ENCODE assay signal across 8 mouse cellular contexts in genomic region chr17:87446767-87447611, GRCm38 (mm10). TPM values are rescaled to one million over a fixed set of nuclear protein-coding genes. Genes with fewer than 3 reads are reported as not detected.
DNase-seq lines count a peak whose midpoint lies in the region; ATAC-seq and TF ChIP-seq lines count a peak whose summit lies in the region.

Calm2 (minus strand) TSS chr17:87446935.

- peak; percentile 52 for TF ChIP-seq CTCF in liver, embryonic 14.5 days (IDR thresholded peaks at IDR 0.05; ENCODE audit: low read depth)
- TF ChIP-seq CTCF in stomach, postnatal 0 days (IDR thresholded peaks at IDR 0.05; ENCODE audit: low read depth): peak; percentile 62

- WGBS in forebrain, embryonic 10.5 days: under 1% methylated on average over 69 of the region's 69 CpGs
- WGBS in heart, embryonic 15.5 days: under 1% methylated on average over 69 of the region's 69 CpGs
- WGBS in liver, embryonic 14.5 days (ENCODE audit: insufficient replicate concordance): under 1% methylated on average over 67 of the region's 69 CpGs
- WGBS in neural tube, embryonic 11.5 days: under 1% methylated on average over 64 of the region's 69 CpGs
- WGBS in stomach, postnatal 0 days: under 1% methylated on average over 66 of the region's 69 CpGs

- H3K4me1 ChIP-seq in forebrain, embryonic 10.5 days: peaks cover 39% of the 10 kb centered on the region
- peaks cover 25% of the 10 kb centered on the region for H3K4me1 ChIP-seq in heart, embryonic 15.5 days (replicated peaks)
- peaks cover 30 to 31% of the 10 kb centered on the region in 2 experiments for H3K4me1 ChIP-seq in liver, embryonic 14.5 days (replicated peaks; ENCODE audit: control insufficient read depth in 2 of 2, insufficient read depth in 2 of 2, low read length in 1 of 2)
- peaks cover 21% of the 10 kb centered on the region for H3K4me1 ChIP-seq in neural tube, embryonic 11.5 days (ENCODE audit: control insufficient read depth, insufficient read depth, low read length)
- H3K4me1 ChIP-seq in stomach, postnatal 0 days (replicated peaks; ENCODE audit: control insufficient read depth, insufficient read depth): no peaks in the 10 kb centered on the region; the same call in 1 of the 2 replicates

- H3K9ac ChIP-seq in heart, embryonic 15.5 days: peak within 1 kb of the TSS; percentile 99
- peak within 1 kb of the TSS; percentile 99 for H3K9ac ChIP-seq in liver, embryonic 14.5 days (replicated peaks)
- H3K9ac ChIP-seq in neural tube, embryonic 11.5 days (ENCODE audit: low read length): peak within 1 kb of the TSS; percentile 99
- H3K9ac ChIP-seq in stomach, postnatal 0 days (ENCODE audit: low read length): peak within 1 kb of the TSS; percentile 96

- peaks cover 26% of the 10 kb centered on the region for H3K36me3 ChIP-seq in forebrain, embryonic 10.5 days (replicated peaks)
- peaks cover 3% of the 10 kb centered on the region; the same call in 1 of the 2 replicates for H3K36me3 ChIP-seq in heart, embryonic 15.5 days
- H3K36me3 ChIP-seq in liver, embryonic 14.5 days (replicated peaks; ENCODE audit: control insufficient read depth, insufficient read depth, low read depth): peaks cover 8% of the 10 kb centered on the region
- H3K36me3 ChIP-seq in neural tube, embryonic 11.5 days (ENCODE audit: control insufficient read depth, insufficient read depth, low read length): no peaks in the 10 kb centered on the region
- 0 out of 2 replicates have a peak, but pooled peaks cover 2% of the 10 kb centered on the region for H3K36me3 ChIP-seq in stomach, postnatal 0 days (ENCODE audit: control insufficient read depth, insufficient read depth, low read length)

- H3K27me3 ChIP-seq in forebrain, embryonic 10.5 days (ENCODE audit: poor library complexity, severe bottlenecking): no peaks in the 10 kb centered on the region
- H3K27me3 ChIP-seq in heart, embryonic 15.5 days: no peaks in the 10 kb centered on the region
- H3K27me3 ChIP-seq in liver, embryonic 14.5 days (ENCODE audit: control insufficient read depth, insufficient read depth, low read length): no peaks in the 10 kb centered on the region
- H3K27me3 ChIP-seq in neural tube, embryonic 11.5 days (ENCODE audit: control insufficient read depth, insufficient read depth, low read length): no peaks in the 10 kb centered on the region
- no peaks in the 10 kb centered on the region for H3K27me3 ChIP-seq in stomach, postnatal 0 days (ENCODE audit: control insufficient read depth, insufficient read depth, low read length)

- TF ChIP-seq EP300 in liver, embryonic 14.5 days (IDR thresholded peaks at IDR 0.05; ENCODE audit: low read depth): peak; percentile 45; the same call in 1 of the 2 replicates
- TF ChIP-seq EP300 in stomach, postnatal 0 days (optimal IDR thresholded peaks at IDR 0.05): no peak

- peak; percentile 98 for DNase-seq in CD8-positive naive resting alpha-beta T cell, adult 2 months (ENCODE audit: low read depth in 2 of 2, low spot score in 2 of 2)
- DNase-seq in c-Kit-positive CD71-negative TER-119-negative erythroid progenitor cells, embryonic 14.5 days (ENCODE audit: low read depth): peak; percentile 93
- DNase-seq in forebrain, embryonic 10.5 days (ENCODE audit: extremely low spot score, low spot score): peak; percentile 99
- DNase-seq in kidney, postnatal 25 days: peak; percentile 99
- DNase-seq in liver, embryonic 14.5 days (ENCODE audit: low read depth in 3 of 3, low spot score in 3 of 3): peak; percentile 94 to 95 (median 94)
- DNase-seq in neural tube, embryonic 11.5 days (ENCODE audit: low spot score): peak; percentile 96
- DNase-seq in stomach, postnatal 0 days (ENCODE audit: low spot score): peak; percentile 97

- peak within 1 kb of the TSS; percentile 100 for H3K27ac ChIP-seq in forebrain, embryonic 10.5 days
- H3K27ac ChIP-seq in heart, embryonic 15.5 days: peak within 1 kb of the TSS; percentile 98
- H3K27ac ChIP-seq in liver, embryonic 14.5 days: peak within 1 kb of the TSS; percentile 92
- peak within 1 kb of the TSS; percentile 92 for H3K27ac ChIP-seq in neural tube, embryonic 11.5 days (ENCODE audit: low read depth, low read length)
- H3K27ac ChIP-seq in stomach, postnatal 0 days (replicated peaks): peak within 1 kb of the TSS; percentile 96

- no peaks in the 10 kb centered on the region for H3K9me3 ChIP-seq in forebrain, embryonic 10.5 days
- no peaks in the 10 kb centered on the region for H3K9me3 ChIP-seq in heart, embryonic 15.5 days (replicated peaks)
- H3K9me3 ChIP-seq in liver, embryonic 14.5 days (ENCODE audit: control insufficient read depth, low read length): no peaks in the 10 kb centered on the region
- no peaks in the 10 kb centered on the region for H3K9me3 ChIP-seq in neural tube, embryonic 11.5 days (ENCODE audit: control insufficient read depth, low read length)
- H3K9me3 ChIP-seq in stomach, postnatal 0 days (ENCODE audit: control insufficient read depth, low read length): no peaks in the 10 kb centered on the region

- ATAC-seq in heart, embryonic 15.5 days (replicated peaks; ENCODE audit: insufficient number of reproducible peaks, insufficient read depth, low FRiP score, low read depth): peak; percentile 88
- peak; percentile 89 for ATAC-seq in liver, embryonic 14.5 days (ENCODE audit: insufficient read depth)
- peak; percentile 90 for ATAC-seq in neural tube, embryonic 11.5 days (ENCODE audit: insufficient read depth, low FRiP score, low TSS enrichment)
- peak; percentile 92 for ATAC-seq in stomach, postnatal 0 days (ENCODE audit: low FRiP score, low TSS enrichment)

- H3K4me2 ChIP-seq in heart, embryonic 15.5 days: peak within 1 kb of the TSS; percentile 71
- H3K4me2 ChIP-seq in liver, embryonic 14.5 days (ENCODE audit: low read depth): peak within 1 kb of the TSS; percentile 85
- peak within 1 kb of the TSS; percentile 65 for H3K4me2 ChIP-seq in neural tube, embryonic 11.5 days (ENCODE audit: low read depth)
- peak within 1 kb of the TSS; percentile 78 for H3K4me2 ChIP-seq in stomach, postnatal 0 days (replicated peaks; ENCODE audit: low read depth)

- peak within 1 kb of the TSS; percentile 88 for H3K4me3 ChIP-seq in forebrain, embryonic 10.5 days
- H3K4me3 ChIP-seq in heart, embryonic 15.5 days: peak within 1 kb of the TSS; percentile 82
- peak within 1 kb of the TSS; percentile 98 to 99 for H3K4me3 ChIP-seq in liver, embryonic 14.5 days (ENCODE audit: insufficient read depth in 1 of 2, low read depth in 2 of 2, low read length in 2 of 2)
- peak within 1 kb of the TSS; percentile 91 for H3K4me3 ChIP-seq in neural tube, embryonic 11.5 days (ENCODE audit: low read depth, low read length)
- peak within 1 kb of the TSS; percentile 97 for H3K4me3 ChIP-seq in stomach, postnatal 0 days (ENCODE audit: low read depth, low read length)

RNA-seq across cellular contexts. Expression of gene Calm2, which starts in this region (rescaled TPM):
- 1,161 and 1,233 TPM in 2 replicates for polyA plus RNA-seq in forebrain, embryonic 10.5 days (2016; fragmentation: Nextera tagmentation; extraction: Ambion mirVana)
- 543 and 549 TPM in 2 replicates for polyA plus RNA-seq in heart, embryonic 15.5 days (2015; fragmentation: Nextera tagmentation; extraction: Ambion mirVana)
- 112 and 195 TPM in 2 replicates for polyA plus RNA-seq in liver, embryonic 14.5 days (2012; rRNA removed)
- polyA plus RNA-seq in liver, embryonic 14.5 days (2014; fragmentation: Nextera tagmentation; extraction: Ambion mirVana): 368 and 373 TPM in 2 replicates
- 1,603 and 1,604 TPM in 2 replicates for polyA plus RNA-seq in neural tube, embryonic 11.5 days (2014; fragmentation: Nextera tagmentation; extraction: Ambion mirVana)
- 781 and 848 TPM in 2 replicates for polyA plus RNA-seq in stomach, postnatal 0 days (2015; fragmentation: Nextera tagmentation; extraction: Ambion mirVana)

Comparison
In these comparisons a context has a peak if more than half of its experiments do, and no peak if none do; other contexts are left out.
1. Peak in every context shown above with its lines: DNase-seq, ATAC-seq, H3K4me3 ChIP-seq and H3K27ac ChIP-seq.